In genomic region chr6:13565734-13566133, GRCm38 (mm10) we compare ENCODE assay signal across 12 mouse cellular contexts. TPM values are rescaled to one million over a fixed set of nuclear protein-coding genes. Genes with fewer than 3 reads are reported as not detected.
DNase-seq lines count a peak whose midpoint lies in the region; ATAC-seq and TF ChIP-seq lines count a peak whose summit lies in the region.
"Had no signal": no experiment of that assay in that cellular context is flagged by ENCODE, and none has a peak within 500 bp of the region (broad histone marks: within the 10 kb centered on the region; RNA-seq: fewer than 3 reads in every experiment).

No protein-coding gene starts in this region.

- peak; percentile 11 for DNase-seq in gastrocnemius, adult 18-20 months (ENCODE audit: low spot score)
- DNase-seq in gastrocnemius, postnatal 4 days (ENCODE audit: low spot score in 2 of 2), result no peak
- no peak for DNase-seq in liver, embryonic 14.5 days (ENCODE audit: low read depth in 3 of 3, low spot score in 3 of 3)
- DNase-seq in liver, result no peak
- peak; percentile 23 for DNase-seq in CD4-positive, CD25-positive, alpha-beta regulatory T cell, adult 2 months (ENCODE audit: low read depth, low spot score)
- DNase-seq in right cerebral cortex, adult 2 months (ENCODE audit: low spot score in 2 of 2), result no peak
- no peak for DNase-seq in cerebellum, adult 9-11 months
- DNase-seq: adrenal gland, postnatal 25 days; gastrocnemius, postnatal 25 days had no signal

- H3K4me3 ChIP-seq in liver, embryonic 14.5 days (ENCODE audit: insufficient read depth in 1 of 2, low read depth in 2 of 2, low read length in 2 of 2), result no peak overlapping the region
- H3K4me3 ChIP-seq: kidney, embryonic 15.5 days; myocyte had no signal

- no peak overlapping the region for H3K9ac ChIP-seq in liver, embryonic 14.5 days (replicated peaks)
- H3K9ac ChIP-seq: kidney, embryonic 15.5 days had no signal

- TF ChIP-seq CTCF in liver, embryonic 14.5 days (IDR thresholded peaks at IDR 0.05; ENCODE audit: low read depth), result peak; percentile 17; the same call in 1 of the 2 replicates

- ATAC-seq in liver, embryonic 14.5 days (ENCODE audit: insufficient read depth), result no peak
- ATAC-seq in common myeloid progenitor, adult 5-6 weeks (replicated peaks; ENCODE audit: low read depth, poor library complexity, severe bottlenecking), result 0 out of 2 replicates have a peak, but pooled peaks have one; percentile 56

- 37% methylated on average over 1 of the region's 1 CpGs for WGBS in liver, embryonic 14.5 days (ENCODE audit: insufficient replicate concordance)

- no peak overlapping the region for H3K27ac ChIP-seq in liver, embryonic 14.5 days
- H3K27ac ChIP-seq: kidney, embryonic 15.5 days had no signal

- TF ChIP-seq EP300 in liver, embryonic 14.5 days (IDR thresholded peaks at IDR 0.05; ENCODE audit: low read depth), result no peak

- H3K4me1 ChIP-seq in liver, embryonic 14.5 days (replicated peaks; ENCODE audit: control insufficient read depth in 2 of 2, insufficient read depth in 2 of 2, low read length in 1 of 2), result no peaks in the 10 kb centered on the region
- H3K4me1 ChIP-seq: kidney, embryonic 15.5 days had no signal

- no peaks in the 10 kb centered on the region for H3K36me3 ChIP-seq in liver, embryonic 14.5 days (replicated peaks; ENCODE audit: control insufficient read depth, insufficient read depth, low read depth)
- H3K36me3 ChIP-seq: kidney, embryonic 15.5 days had no signal

- no peak overlapping the region for H3K4me2 ChIP-seq in liver, embryonic 14.5 days (ENCODE audit: low read depth)
- H3K4me2 ChIP-seq: kidney, embryonic 15.5 days had no signal

- no peaks in the 10 kb centered on the region for H3K9me3 ChIP-seq in liver, embryonic 14.5 days (ENCODE audit: control insufficient read depth, low read length)
- H3K9me3 ChIP-seq: kidney, embryonic 15.5 days had no signal

- H3K27me3 ChIP-seq in liver, embryonic 14.5 days (ENCODE audit: control insufficient read depth, insufficient read depth, low read length), result no peaks in the 10 kb centered on the region
- H3K27me3 ChIP-seq: kidney, embryonic 15.5 days had no signal

RNA-seq across cellular contexts. Expression of gene Tmem168, which starts 42.2 kb away (rescaled TPM):
- total RNA-seq in gastrocnemius, adult 18-20 months (2021), result 1 to 10 TPM; 7.3 to 8.7 TPM
- 10 to 100 TPM; 20.5 to 23.5 TPM for total RNA-seq in gastrocnemius, postnatal 4 days (2021)
- 3.6 and 5.1 TPM in 2 replicates for polyA plus RNA-seq in liver, embryonic 14.5 days (2012; rRNA removed)
- polyA plus RNA-seq in liver, embryonic 14.5 days (2014; fragmentation: Nextera tagmentation; extraction: Ambion mirVana), result 12.3 and 13.4 TPM in 2 replicates
- 30.9 and 33.0 TPM in 2 replicates for total RNA-seq in common myeloid progenitor, adult 5-6 weeks (2017)

Comparison
In these comparisons a context has a peak if more than half of its experiments do, and no peak if none do; other contexts are left out.
1. DNase-seq: peak in gastrocnemius, adult 18-20 months (single experiment) and CD4-positive, CD25-positive, alpha-beta regulatory T cell, adult 2 months (single experiment); none in gastrocnemius, postnatal 4 days (0 of 2), liver, embryonic 14.5 days (0 of 3), liver (single experiment), right cerebral cortex, adult 2 months (0 of 2) and cerebellum, adult 9-11 months (single experiment).